Mouse (Mus musculus) midbrain, embryonic 11.5 days (tissue): ENCODE measurements around the gene Nlgn1. TPM values are rescaled to one million over a fixed set of nuclear protein-coding genes. Genes with fewer than 3 reads are reported as not detected.

Experiments
- ATAC-seq: fragments of 200-750 bp; cut with Nextera tagmentation; 2 replicates; pipeline ENCODE4 v1.8.0; 2017; ENCODE audit warnings: moderate TSS enrichment, moderate library complexity; ENCODE audit not compliant: low FRiP score
- DNase-seq: peaks from one replicate; pipeline ENCODE4 v3.0.0; 2015; ENCODE audit warnings: low spot score; ENCODE audit errors: missing footprints
- H3K27ac ChIP-seq: fragments of 300-500 bp; sonication (generic); 2 replicates; pipeline ENCODE4 v1.5.1; 2014; ENCODE audit warnings: low read depth, low read length
- H3K27me3 ChIP-seq: fragments of 300-500 bp; sonication (generic); 2 replicates; pipeline ENCODE4 v1.6.1; 2014; ENCODE audit warnings: mild to moderate bottlenecking, low read length, moderate library complexity, mixed read lengths; ENCODE audit not compliant: control insufficient read depth, insufficient read depth
- H3K36me3 ChIP-seq: fragments of 300-500 bp; sonication (generic); 2 replicates; pipeline ENCODE4 v1.6.1; 2014; ENCODE audit warnings: mild to moderate bottlenecking, low read length, moderate library complexity, mixed read lengths; ENCODE audit not compliant: control insufficient read depth, insufficient read depth
- H3K4me1 ChIP-seq: fragments of 300-500 bp; sonication (generic); 2 replicates; pipeline ENCODE4 v1.6.1; 2014; ENCODE audit warnings: low read length; ENCODE audit not compliant: control insufficient read depth, insufficient read depth
- H3K4me2 ChIP-seq: fragments of 300-500 bp; sonication (generic); 2 replicates; pipeline ENCODE4 v1.6.1; 2014; ENCODE audit warnings: mild to moderate bottlenecking, moderate library complexity
- H3K4me3 ChIP-seq: fragments of 300-500 bp; sonication (generic); 2 replicates; pipeline ENCODE4 v1.5.1; 2014; ENCODE audit warnings: low read depth, low read length
- H3K9ac ChIP-seq: fragments of 300-500 bp; sonication (generic); 2 replicates; pipeline ENCODE4 v1.6.1; 2014; ENCODE audit warnings: low read length
- H3K9me3 ChIP-seq: fragments of 300-500 bp; sonication (generic); 2 replicates; pipeline ENCODE4 v1.6.1; 2016; ENCODE audit warnings: low read length; ENCODE audit not compliant: control insufficient read depth
- WGBS: fragments of 180-500 bp; shearing (Covaris S2); extraction: QIAGEN DNeasy Blood & Tissue Kit; methylation state at CpG from one replicate; pipeline ENCODE4 v1.1.7; 2014; 5-methylcytosine and 5-hydroxymethylcytosine counted together
- polyA plus RNA-seq: library from polyadenylated mRNA; unstranded; fragments of >200 nt; fragmentation: Nextera tagmentation; extraction: Ambion mirVana; gene quantifications from 2 replicates; pipeline ENCODE4 v1.2.1, GENCODE M21; 2014

Nlgn1 gene
- 3.8 and 4.5 TPM in 2 replicates for polyA plus RNA-seq

DNA sequence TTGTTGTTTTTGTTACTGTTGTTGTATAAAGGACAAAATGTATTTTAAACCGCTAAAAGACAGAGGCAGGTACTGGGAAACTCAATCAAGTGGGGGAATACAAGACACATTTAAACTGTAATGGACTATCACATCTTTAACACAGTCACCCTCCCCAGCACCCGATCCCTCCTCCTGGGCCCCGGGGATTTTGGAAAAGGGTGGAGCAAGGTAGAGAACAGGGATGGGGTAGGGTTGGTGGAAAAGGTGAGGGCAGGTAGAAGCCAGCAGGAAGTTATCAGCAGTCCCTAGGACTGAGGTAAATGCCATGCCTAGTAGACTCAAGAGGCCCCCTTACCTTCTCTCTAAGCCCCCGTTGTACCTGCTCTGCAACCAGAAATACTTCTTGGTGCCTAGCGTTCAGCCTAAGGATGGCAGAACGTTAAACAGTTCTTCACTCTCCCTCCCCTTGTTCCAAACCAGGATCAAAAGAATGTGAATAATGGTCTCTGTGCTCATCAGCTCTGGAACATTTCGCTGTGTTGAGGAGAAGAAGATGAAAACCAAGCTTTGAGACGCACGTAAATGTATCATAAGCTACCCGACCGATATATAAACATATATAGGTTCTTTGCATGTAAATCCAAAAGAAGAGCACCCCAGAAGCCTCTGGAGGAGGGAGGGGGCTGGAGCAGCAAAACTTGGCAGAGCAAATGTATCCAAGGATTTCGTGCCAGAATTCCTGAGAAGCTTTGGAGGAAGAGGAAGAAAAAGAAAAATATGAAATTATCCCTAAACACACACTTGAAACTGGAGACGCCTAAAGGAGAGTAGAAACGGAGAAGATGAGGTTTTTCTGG, at the start of gene Nlgn1:
Gene Nlgn1 (minus strand): TSS at position 61 of the 839 bp plus-strand sequence.
- H3K27me3 ChIP-seq, result peaks cover 9% of the 10 kb centered on the region
- H3K27ac ChIP-seq, result peak within 1 kb of the TSS; percentile 25; the same call in 1 of the 2 replicates
- H3K36me3 ChIP-seq, result no peaks in the 10 kb centered on the region; the same call in 1 of the 2 replicates
- no peaks in the 10 kb centered on the region for H3K9me3 ChIP-seq
- H3K9ac ChIP-seq, result peak within 1 kb of the TSS; percentile 84
- DNase-seq (peak; percentile 91), ATAC-seq (no peak)
- peaks cover 2% of the 10 kb centered on the region; the same call in 1 of the 2 replicates for H3K4me1 ChIP-seq
- H3K4me2 ChIP-seq, result peak within 1 kb of the TSS; percentile 94
- WGBS, result 2% methylated on average over 14 of the region's 14 CpGs
- H3K4me3 ChIP-seq, result peak within 1 kb of the TSS; percentile 67

DNA sequence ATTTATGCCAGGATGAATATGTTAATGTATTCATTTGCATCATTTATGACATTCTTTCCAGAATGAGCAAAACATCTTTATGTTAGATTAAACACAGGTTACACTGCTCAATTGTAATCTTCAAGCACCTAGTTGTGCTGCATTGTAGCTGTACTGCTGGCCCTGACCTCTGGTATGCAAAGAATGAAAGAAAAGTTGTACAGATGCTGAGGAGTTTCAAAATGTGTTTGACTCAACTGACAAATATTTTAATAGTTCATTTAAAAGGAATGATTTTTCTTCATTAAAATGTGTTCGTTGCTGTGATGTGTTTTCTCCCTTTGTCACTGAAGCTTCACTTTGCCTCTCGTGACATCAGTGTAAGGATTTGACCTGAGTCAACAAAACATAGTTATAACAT, 46.0 kb upstream of the Nlgn1 start:
- Histone ChIP-seq H3K9me3 (no peaks in the 10 kb centered on the region), H3K4me3 (no peak overlapping the region), H3K4me2 (no peak overlapping the region), H3K27me3 (no peaks in the 10 kb centered on the region), H3K9ac (no peak overlapping the region), H3K4me1 (no peaks in the 10 kb centered on the region), H3K27ac (no peak overlapping the region), H3K36me3 (no peaks in the 10 kb centered on the region)
- ATAC-seq (no peak), DNase-seq (peak; percentile 21)
- 92% methylated on average over 2 of the region's 2 CpGs for WGBS

DNA sequence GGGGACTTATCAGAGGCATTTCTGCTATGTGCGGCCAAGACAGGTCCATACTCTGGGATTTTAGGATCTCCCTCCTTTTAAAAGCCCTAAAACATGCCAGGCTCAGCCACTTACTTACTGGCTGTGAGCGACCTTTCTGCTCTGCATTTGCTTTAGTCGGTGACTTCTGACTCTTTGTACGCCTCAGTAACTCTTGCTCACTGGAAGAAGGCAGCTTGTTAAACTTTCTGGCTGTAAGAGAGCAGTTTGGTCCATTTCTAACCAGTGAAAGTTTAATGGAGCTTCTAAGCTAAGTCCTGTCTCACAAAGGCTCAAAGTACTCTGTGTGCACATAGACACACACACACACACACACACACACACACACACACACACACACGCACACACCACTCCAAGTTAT, 22.8 kb upstream of the Nlgn1 start:
- Histone ChIP-seq H3K27me3 (no peaks in the 10 kb centered on the region), H3K27ac (no peak overlapping the region), H3K4me2 (no peak overlapping the region), H3K36me3 (no peaks in the 10 kb centered on the region), H3K4me3 (no peak overlapping the region), H3K9me3 (no peaks in the 10 kb centered on the region), H3K9ac (no peak overlapping the region), H3K4me1 (no peaks in the 10 kb centered on the region)
- no peak for DNase-seq
- no peak for ATAC-seq
- 73% methylated on average over 5 of the region's 5 CpGs for WGBS

DNA sequence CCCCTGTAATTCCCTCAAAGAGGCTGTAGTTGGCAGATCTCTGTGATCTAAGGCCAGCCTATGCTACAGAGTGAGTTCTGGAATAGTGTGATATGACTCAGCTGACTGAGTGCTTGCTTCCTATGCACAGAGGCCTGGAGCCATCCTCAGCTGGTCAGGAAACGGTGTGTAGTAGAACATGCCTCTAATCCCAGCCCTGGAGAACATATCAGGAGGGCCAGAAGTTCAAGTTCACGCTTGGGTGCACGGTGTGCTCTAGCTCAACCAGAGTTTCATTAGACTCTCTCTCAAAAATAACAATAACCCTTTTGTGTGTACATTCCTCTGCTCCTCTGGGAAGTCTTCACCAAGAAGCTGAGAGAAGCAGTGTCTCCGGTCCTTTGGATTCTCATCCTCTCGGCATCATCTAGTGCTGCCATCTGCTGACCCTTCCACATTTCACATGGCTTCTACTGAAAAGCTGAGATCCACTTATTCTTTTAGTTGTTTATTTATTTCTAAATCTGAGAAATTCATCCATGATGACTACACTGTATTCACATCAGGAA, 22.3 kb upstream of the Nlgn1 start:
- no peak for ATAC-seq
- no peaks in the 10 kb centered on the region for H3K27me3 ChIP-seq
- H3K9ac ChIP-seq, result no peak overlapping the region
- no peaks in the 10 kb centered on the region for H3K9me3 ChIP-seq
- no peaks in the 10 kb centered on the region for H3K36me3 ChIP-seq
- WGBS, result 76% methylated on average over 5 of the region's 5 CpGs
- H3K4me2 ChIP-seq, result no peak overlapping the region
- H3K4me1 ChIP-seq, result no peaks in the 10 kb centered on the region
- no peak overlapping the region for H3K27ac ChIP-seq
- peak; percentile 77 for DNase-seq
- no peak overlapping the region for H3K4me3 ChIP-seq

DNA sequence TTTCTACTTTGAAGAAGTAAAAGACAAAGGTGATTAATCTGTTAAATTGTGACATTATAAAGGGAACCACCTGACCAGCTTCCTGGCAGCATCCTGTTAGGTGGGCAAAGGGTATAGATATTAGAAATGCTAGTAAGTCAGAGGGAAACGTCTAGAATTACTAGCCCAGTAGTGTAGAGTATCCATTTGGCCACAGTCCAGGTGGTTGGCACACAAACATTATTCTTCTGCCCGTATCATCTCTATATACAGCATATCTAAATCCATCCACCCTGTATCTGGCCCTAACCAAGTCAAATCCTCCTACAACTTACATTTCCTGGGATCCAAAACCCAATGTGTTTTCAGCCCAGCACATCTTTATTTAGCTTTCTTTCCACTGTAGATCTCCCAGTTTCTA, 5.2 kb upstream of the Nlgn1 start:
- peaks cover 6% of the 10 kb centered on the region for H3K27me3 ChIP-seq
- H3K9me3 ChIP-seq, result no peaks in the 10 kb centered on the region
- no peak overlapping the region for H3K4me2 ChIP-seq
- no peak overlapping the region for H3K9ac ChIP-seq
- DNase-seq, result no peak
- 74% methylated on average over 2 of the region's 2 CpGs for WGBS
- ATAC-seq, result no peak
- no peaks in the 10 kb centered on the region; the same call in 1 of the 2 replicates for H3K36me3 ChIP-seq
- no peak overlapping the region for H3K4me3 ChIP-seq
- no peak overlapping the region for H3K27ac ChIP-seq
- H3K4me1 ChIP-seq, result peaks cover 2% of the 10 kb centered on the region; the same call in 1 of the 2 replicates

DNA sequence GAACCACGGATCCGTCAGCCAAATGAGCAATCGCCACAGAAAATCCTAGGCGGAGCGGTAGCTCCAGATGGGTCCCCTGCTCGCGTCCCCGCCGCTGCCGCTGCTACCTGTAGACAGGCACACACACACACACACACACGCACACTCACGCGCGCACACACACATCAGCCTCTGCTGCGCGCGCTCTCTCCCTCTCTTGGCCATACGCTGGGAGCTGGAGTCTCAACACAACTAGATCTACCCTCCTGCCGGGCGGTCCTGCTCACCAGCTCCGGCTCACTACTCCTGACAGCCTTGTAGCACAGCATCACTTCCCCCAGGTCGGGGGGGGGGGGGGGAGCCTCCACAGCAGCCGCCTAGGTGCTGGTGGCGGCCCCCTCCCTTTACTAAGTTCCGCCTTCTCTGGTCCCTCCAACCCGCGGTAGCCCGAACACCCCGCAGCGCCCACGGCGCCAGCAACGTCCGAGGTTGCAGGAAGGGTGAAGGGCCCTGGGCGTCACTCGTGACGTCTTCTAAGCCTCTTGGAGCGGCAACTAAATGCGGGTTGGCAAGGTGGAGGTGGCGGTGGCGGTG, 1.1 kb upstream of the Nlgn1 start:
- Histone ChIP-seq H3K27me3 (peaks cover 9% of the 10 kb centered on the region), H3K9ac (peak overlapping the region; percentile 66), H3K4me1 (peaks cover 2% of the 10 kb centered on the region; the same call in 1 of the 2 replicates), H3K9me3 (no peaks in the 10 kb centered on the region), H3K27ac (no peak overlapping the region), H3K4me3 (peak overlapping the region; percentile 67), H3K36me3 (no peaks in the 10 kb centered on the region; the same call in 1 of the 2 replicates), H3K4me2 (peak overlapping the region; percentile 94)
- DNase-seq (peak; percentile 94), ATAC-seq (peak; percentile 65)
- WGBS, result under 1% methylated on average over 39 of the region's 41 CpGs

DNA sequence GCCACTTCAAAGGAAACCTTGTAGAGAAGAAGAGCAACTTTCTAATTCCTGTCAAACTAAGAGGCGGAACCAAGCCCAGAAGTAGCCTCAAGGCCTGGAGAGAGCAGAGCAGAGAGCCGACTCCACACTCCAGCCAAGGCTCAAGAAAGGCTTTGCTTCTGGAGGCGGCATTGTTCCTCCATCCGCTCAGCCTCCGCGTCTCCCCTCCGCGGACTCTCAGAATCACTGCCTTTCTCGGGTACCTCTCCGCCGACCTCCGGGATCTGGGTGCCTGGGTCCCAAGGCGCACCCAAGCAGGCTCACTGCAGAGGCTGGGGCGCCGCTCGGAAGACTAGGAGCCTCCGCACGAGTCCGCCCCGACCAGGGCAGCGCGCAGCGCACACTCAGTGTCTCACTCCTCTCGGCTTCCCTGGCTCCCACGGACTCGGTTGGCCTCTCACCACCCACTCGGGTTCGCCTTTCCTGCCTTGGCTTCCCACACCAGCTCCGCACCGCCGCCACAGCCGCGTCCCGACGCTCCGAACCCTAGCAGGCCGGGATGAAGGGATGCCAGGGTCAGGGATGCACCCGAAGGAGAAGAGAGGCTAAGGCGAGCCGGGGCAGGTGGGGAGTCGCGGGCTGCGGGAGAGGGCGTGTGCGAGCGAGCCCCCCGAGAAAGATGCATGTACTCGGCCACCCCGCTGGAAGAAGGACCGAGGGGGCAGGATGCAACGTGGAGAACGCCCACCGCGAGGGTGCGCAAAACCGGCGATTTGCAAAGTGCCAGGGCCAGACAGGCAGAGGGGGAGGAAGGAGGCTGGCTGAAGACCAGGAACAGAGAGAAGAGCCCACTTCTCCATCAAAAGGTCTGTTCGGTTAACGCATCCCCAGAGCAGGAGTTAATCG, 841 bp downstream of the Nlgn1 start:
- peak overlapping the region; percentile 84 for H3K9ac ChIP-seq
- H3K27me3 ChIP-seq, result peaks cover 9% of the 10 kb centered on the region
- peak overlapping the region; percentile 94 for H3K4me2 ChIP-seq
- no peaks in the 10 kb centered on the region for H3K9me3 ChIP-seq
- H3K4me3 ChIP-seq, result peak overlapping the region; percentile 67
- H3K4me1 ChIP-seq, result peaks cover 2% of the 10 kb centered on the region; the same call in 1 of the 2 replicates
- under 1% methylated on average over 60 of the region's 60 CpGs for WGBS
- H3K36me3 ChIP-seq, result no peaks in the 10 kb centered on the region; the same call in 1 of the 2 replicates
- H3K27ac ChIP-seq, result peak overlapping the region; percentile 25; the same call in 1 of the 2 replicates
- ATAC-seq (peak; percentile 83), DNase-seq (peak; percentile 98)

DNA sequence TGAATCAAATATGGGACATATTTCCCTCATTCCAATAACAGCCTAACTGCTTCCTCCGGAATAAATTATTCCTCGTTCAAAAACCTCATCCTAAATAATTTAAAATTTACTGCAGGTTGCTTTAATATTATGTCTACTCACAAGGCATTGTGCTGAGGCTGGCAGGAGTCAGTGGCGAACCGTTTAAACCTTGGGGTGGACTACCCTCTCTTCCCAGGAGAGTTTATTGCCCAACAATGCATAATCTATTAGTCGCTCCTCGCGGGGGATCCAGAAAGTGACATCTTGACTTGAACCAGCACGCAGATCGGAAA, 1.4 kb downstream of the Nlgn1 start:
- ATAC-seq (peak; percentile 55), DNase-seq (no peak)
- Histone ChIP-seq H3K27me3 (peaks cover 9% of the 10 kb centered on the region), H3K36me3 (no peaks in the 10 kb centered on the region; the same call in 1 of the 2 replicates), H3K9ac (peak overlapping the region; percentile 84), H3K4me3 (peak overlapping the region; percentile 67), H3K4me1 (peaks cover 2% of the 10 kb centered on the region; the same call in 1 of the 2 replicates), H3K9me3 (no peaks in the 10 kb centered on the region), H3K4me2 (peak overlapping the region; percentile 94), H3K27ac (no peak overlapping the region)
- WGBS, result 4% methylated on average over 9 of the region's 9 CpGs
